Mouse (Mus musculus) C2C12 (cell line): ENCODE measurements around the gene Olfr69. TPM values are rescaled to one million over a fixed set of nuclear protein-coding genes. Genes with fewer than 3 reads are reported as not detected.
"Not testable (repeated sequence)": the region's sequence is repeated elsewhere in the genome, so short reads cannot be mapped to it uniquely, and the experiment has no call there.

Experiments
- H3K27me3 ChIP-seq: one replicate; pipeline ENCODE4 v1.6.1; 2011; ENCODE audit not compliant: control insufficient read depth, insufficient read depth, insufficient read length
- H3K36me3 ChIP-seq: one replicate; pipeline ENCODE4 v1.6.1; 2011; ENCODE audit not compliant: control insufficient read depth, insufficient read depth
- H3K4me3 ChIP-seq: one replicate; pipeline ENCODE4 v1.5.1; 2011; ENCODE audit warnings: mild to moderate bottlenecking, control low read depth; ENCODE audit not compliant: poor library complexity, insufficient read depth, severe bottlenecking
- H3K79me2 ChIP-seq: one replicate; pipeline ENCODE4 v1.6.1; 2011; ENCODE audit not compliant: control insufficient read depth, insufficient read depth
- H3K79me3 ChIP-seq: one replicate; pipeline ENCODE4 v1.6.1; 2011; ENCODE audit warnings: low read depth, control low read depth
- H3ac ChIP-seq: one replicate; pipeline ENCODE3; 2011; ENCODE audit warnings: low read depth; ENCODE audit not compliant: control insufficient read depth, insufficient read length
- CEBPB ChIP-seq: IDR thresholded peaks from one replicate; pipeline ENCODE4 v1.6.1; 2011; ENCODE audit warnings: low read depth, mild to moderate bottlenecking, control low read depth, moderate library complexity
- CTCF ChIP-seq: IDR thresholded peaks from one replicate; pipeline ENCODE4 v1.5.1; 2011; ENCODE audit not compliant: control insufficient read depth, insufficient read depth, insufficient read length
- FOSL1 ChIP-seq: IDR thresholded peaks from one replicate; pipeline ENCODE4 v1.8.0; 2011; ENCODE audit warnings: mild to moderate bottlenecking, low read length; ENCODE audit not compliant: poor library complexity, insufficient read depth, severe bottlenecking
- MAX ChIP-seq: IDR thresholded peaks from one replicate; pipeline ENCODE4 v1.6.1; 2011; ENCODE audit warnings: mild to moderate bottlenecking, control low read depth
- MYOD1 ChIP-seq: IDR thresholded peaks from one replicate; pipeline ENCODE4 v1.6.1; 2011; ENCODE audit warnings: low read depth; ENCODE audit not compliant: control insufficient read depth, insufficient read length
- MYOG ChIP-seq: IDR thresholded peaks from one replicate; pipeline ENCODE4 v1.6.1; 2011; ENCODE audit not compliant: control insufficient read depth, insufficient read length; ENCODE audit errors: extremely low read depth
- USF1 ChIP-seq: IDR thresholded peaks from one replicate; pipeline ENCODE4 v1.6.1; 2011; ENCODE audit warnings: low read depth, mild to moderate bottlenecking, control low read depth, moderate library complexity
- polyA plus RNA-seq: library from polyadenylated mRNA; unstranded; fragments of >200 nt; fragmentation: generic; extraction: Trizol; gene quantifications from one replicate; pipeline ENCODE4 v1.2.1, GENCODE M21; 2012; ENCODE audit warnings: missing spikeins

The Olfr69 gene
- polyA plus RNA-seq, 1 experiment, result not detected

DNA sequence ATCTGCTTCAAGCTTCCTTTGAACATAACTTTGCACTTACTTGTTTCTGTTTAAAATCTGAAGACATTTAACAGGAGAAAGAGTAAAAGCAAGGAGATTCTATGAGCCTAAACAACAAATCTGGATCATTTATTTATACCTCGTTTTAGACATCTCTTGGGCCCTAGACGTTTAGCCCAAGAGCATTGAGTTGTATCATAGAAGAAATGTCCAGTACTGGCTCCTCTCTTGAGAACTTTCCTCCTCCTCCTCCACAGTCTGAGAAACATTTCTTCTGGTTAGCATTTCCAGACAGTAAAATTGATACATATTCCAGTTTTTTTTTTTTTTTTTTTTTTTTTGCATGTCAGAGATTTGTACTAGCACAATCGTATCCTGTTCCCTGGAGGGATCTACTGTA, 20.3 kb upstream of the Olfr69 start, which contains the start of gene Olfr67:
Olfr67 (minus strand) TSS at position 101 of the 400 bp plus-strand sequence.
- no peaks in the 10 kb centered on the region for H3K36me3 ChIP-seq
- H3ac ChIP-seq, result no peak within 1 kb of the TSS
- no peaks in the 10 kb centered on the region for H3K79me2 ChIP-seq
- TF ChIP-seq FOSL1 (no peak), MYOG (no peak), USF1 (no peak), CTCF (no peak), MYOD1 (no peak), CEBPB (no peak), MAX (no peak)
- H3K79me3 ChIP-seq, result no peaks in the 10 kb centered on the region
- H3K27me3 ChIP-seq, result no peaks in the 10 kb centered on the region
- no peak within 1 kb of the TSS for H3K4me3 ChIP-seq

DNA sequence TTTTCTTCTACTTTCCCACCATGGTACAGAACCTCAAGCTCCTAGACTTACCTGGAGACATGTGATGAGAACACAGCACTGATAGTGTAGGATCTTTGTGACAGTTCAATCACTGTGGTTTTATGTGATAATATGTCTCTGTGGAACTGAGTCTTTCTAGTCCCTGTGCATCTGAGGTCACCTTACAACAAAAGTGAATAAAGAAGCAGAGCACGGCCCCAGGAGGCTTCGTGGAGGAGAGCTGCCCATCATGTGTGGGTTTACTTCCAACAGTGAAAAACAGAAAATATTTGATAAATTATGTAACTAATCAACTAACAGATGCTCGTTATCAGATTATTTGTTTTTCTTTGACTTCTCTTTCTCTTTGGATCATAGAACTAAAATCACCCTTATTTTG, 8.2 kb upstream of the Olfr69 start, which contains the start of gene Olfr68:
Olfr68 (minus strand) TSS at position 101 of the 400 bp plus-strand sequence.
- no peaks in the 10 kb centered on the region for H3K36me3 ChIP-seq
- H3ac ChIP-seq, result no peak within 1 kb of the TSS
- H3K79me2 ChIP-seq, result no peaks in the 10 kb centered on the region
- no peaks in the 10 kb centered on the region for H3K27me3 ChIP-seq
- TF ChIP-seq MAX, result no peak
- no peak for TF ChIP-seq USF1
- no peak for TF ChIP-seq CEBPB
- TF ChIP-seq MYOD1, result no peak
- no peak for TF ChIP-seq CTCF
- no peak for TF ChIP-seq FOSL1
- no peaks in the 10 kb centered on the region for H3K79me3 ChIP-seq
- no peak within 1 kb of the TSS for H3K4me3 ChIP-seq

DNA sequence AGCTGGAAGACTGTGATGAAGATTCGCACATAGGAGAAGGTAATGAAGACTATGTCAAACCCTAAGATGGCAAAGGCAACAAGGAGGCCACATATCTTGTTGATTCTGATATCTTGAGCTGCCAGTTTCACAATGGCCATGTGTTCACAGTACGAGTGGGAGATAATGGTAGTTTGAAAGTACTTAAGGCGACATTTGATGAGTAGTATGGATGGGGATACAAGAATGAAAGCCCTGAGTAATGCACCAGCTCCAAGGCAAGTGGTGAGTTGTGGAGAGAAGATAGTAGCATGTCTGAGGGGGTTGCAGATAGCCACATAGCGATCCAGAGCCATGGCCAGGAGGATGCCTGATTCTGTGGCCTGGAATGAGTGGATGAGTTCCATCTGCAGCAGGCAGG, 6.3 kb upstream of the Olfr69 start:
- H3K79me2 ChIP-seq, H3K27me3 ChIP-seq, H3K36me3 ChIP-seq, H3ac ChIP-seq, H3K79me3 ChIP-seq, H3K4me3 ChIP-seq: not testable (repeated sequence)

DNA sequence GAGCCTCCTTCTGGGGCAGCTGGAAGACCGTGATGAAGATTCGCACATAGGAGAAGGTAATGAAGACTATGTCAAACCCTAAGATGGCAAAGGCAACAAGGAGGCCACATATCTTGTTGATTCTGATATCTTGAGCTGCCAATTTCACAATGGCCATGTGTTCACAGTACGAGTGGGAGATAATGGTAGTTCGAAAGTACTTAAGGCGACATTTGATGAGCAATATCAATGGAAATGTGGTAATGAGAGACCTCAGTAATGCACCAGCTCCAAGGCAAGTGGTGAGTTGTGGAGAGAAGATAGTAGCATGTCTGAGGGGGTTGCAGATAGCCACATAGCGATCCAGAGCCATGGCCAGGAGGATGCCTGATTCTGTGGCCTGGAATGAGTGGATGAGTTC, 3.7 kb downstream of the Olfr69 start:
- H3ac ChIP-seq, H3K79me3 ChIP-seq, H3K79me2 ChIP-seq, H3K36me3 ChIP-seq, H3K4me3 ChIP-seq, H3K27me3 ChIP-seq: not testable (repeated sequence)

DNA sequence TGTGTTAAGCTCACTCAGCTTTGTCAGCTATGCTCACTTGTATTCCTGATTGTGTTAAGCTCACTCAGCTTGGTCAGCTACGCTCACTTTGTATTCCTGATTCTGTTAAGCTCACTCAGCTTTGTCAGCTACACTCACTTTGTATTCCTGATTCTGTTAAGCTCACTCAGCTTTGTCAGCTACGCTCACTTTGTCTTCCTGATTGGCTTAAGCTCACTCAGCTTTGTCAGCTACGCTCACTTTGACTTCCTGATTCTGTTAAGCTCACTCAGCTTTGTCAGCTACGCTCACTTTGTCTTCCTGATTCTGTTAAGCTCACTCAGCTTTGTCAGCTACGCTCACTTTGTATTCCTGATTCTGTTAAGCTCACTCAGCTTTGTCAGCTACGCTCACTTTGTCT, 9.2 kb downstream of the Olfr69 start:
- H3K36me3 ChIP-seq, H3K27me3 ChIP-seq, H3K79me2 ChIP-seq, H3ac ChIP-seq, H3K4me3 ChIP-seq, H3K79me3 ChIP-seq: not testable (repeated sequence)

DNA sequence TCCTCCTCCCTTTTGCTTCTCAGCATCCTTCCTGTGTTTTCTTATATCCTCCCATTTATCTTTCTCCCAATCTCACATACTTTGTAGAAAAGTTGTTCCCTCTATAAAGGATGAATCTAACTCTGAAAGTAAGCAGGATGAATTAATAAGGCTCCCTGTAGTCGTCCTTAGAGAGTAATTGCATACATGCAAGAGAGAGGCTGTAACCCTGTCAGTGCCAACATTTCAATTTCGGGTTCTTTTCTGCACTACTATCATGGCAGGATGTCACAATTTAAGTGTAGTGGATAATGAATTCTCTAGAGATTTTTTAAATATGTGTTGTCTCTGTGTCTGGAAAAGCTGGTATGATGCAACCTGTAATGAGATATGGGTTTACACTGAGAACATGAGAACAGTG, 14.2 kb downstream of the Olfr69 start, which contains the start of gene Olfr630:
Olfr630 (minus strand) TSS at position 101 of the 400 bp plus-strand sequence.
- Histone ChIP-seq H3K79me2 (no peaks in the 10 kb centered on the region), H3K4me3 (no peak within 1 kb of the TSS), H3ac (no peak within 1 kb of the TSS), H3K36me3 (no peaks in the 10 kb centered on the region), H3K27me3 (no peaks in the 10 kb centered on the region), H3K79me3 (no peaks in the 10 kb centered on the region)
- no peak for TF ChIP-seq FOSL1
- no peak for TF ChIP-seq MYOG
- no peak for TF ChIP-seq MAX
- TF ChIP-seq USF1, result no peak
- no peak for TF ChIP-seq CTCF
- no peak for TF ChIP-seq MYOD1
- no peak for TF ChIP-seq CEBPB

DNA sequence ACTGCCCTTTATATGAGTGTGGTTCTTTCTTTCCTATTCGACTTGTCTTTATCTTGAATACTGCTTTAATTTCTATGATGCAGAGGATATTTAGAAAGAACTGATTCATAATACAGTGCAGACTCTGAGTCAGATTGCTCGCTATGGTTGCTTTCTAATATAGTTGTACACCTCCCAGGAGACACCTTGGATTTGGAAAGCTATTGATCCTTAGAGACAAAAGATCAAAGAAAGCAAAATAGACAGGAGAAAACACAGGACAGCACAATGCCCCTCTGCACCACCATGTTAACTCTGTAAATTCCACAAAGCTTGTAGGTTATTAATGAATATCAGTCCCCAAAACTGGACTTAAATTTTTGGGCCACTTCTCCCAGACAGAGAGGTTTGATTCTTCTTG, 26.6 kb downstream of the Olfr69 start, which contains the start of gene Olfr629:
Olfr629 (minus strand) TSS at position 101 of the 400 bp plus-strand sequence.
- Histone ChIP-seq H3K79me3 (no peaks in the 10 kb centered on the region), H3K4me3 (no peak within 1 kb of the TSS)
- TF ChIP-seq MYOG (no peak), CTCF (no peak), MAX (no peak), FOSL1 (no peak), CEBPB (no peak), MYOD1 (no peak)

More for the DNA sequence above, 26.6 kb downstream of the Olfr69 start, which contains the start of gene Olfr629:
- Histone ChIP-seq H3ac (no peak within 1 kb of the TSS), H3K79me2 (no peaks in the 10 kb centered on the region), H3K27me3 (no peaks in the 10 kb centered on the region), H3K36me3 (no peaks in the 10 kb centered on the region)
